Mouse (Mus musculus) brain, embryonic 14.5 days (tissue): Measurements from ENCODE around the gene Iqcg. TPM values are rescaled to one million over a fixed set of nuclear protein-coding genes. Genes with fewer than 3 reads are reported as not detected.

Source experiments
- DNase-seq: peaks from one replicate; pipeline ENCODE4 v3.0.0-alpha.2; 2011; ENCODE audit warnings: low read depth
- CTCF ChIP-seq: fragments of 200-500 bp; IDR thresholded peaks from 2 replicates; pipeline ENCODE4 v1.5.1; 2012; ENCODE audit warnings: inconsistent platforms, mild to moderate bottlenecking, moderate library complexity, borderline replicate concordance; ENCODE audit not compliant: insufficient read depth, insufficient read length; ENCODE audit errors: extremely low read depth
- POLR2A ChIP-seq: fragments of 200-500 bp; IDR thresholded peaks from 2 replicates; pipeline ENCODE4 v1.6.1; 2012; ENCODE audit warnings: mild to moderate bottlenecking, inconsistent platforms, borderline replicate concordance; ENCODE audit not compliant: poor library complexity, insufficient read depth, insufficient read length, severe bottlenecking; ENCODE audit errors: extremely low read depth
- polyA plus RNA-seq: library from polyadenylated mRNA; depleted of rRNA; stranded (reverse); fragments of >200 nt; gene quantifications from 2 replicates; pipeline ENCODE4 v1.2.3, GENCODE M21; 2012; rRNA removed

Gene Iqcg
- 1.4 and 2.7 TPM in 2 replicates for polyA plus RNA-seq

- peak; percentile 96 for DNase-seq
- peak; percentile 92; the same call in 1 of the 2 replicates for TF ChIP-seq POLR2A
- TF ChIP-seq CTCF: no peak
Observed at GRCm38 (mm10) chr16:33056095-33056785, at the start of gene Iqcg, which contains the start of gene Rpl35a. TSS of gene Iqcg (minus strand) at chr16:33056218. TSS of gene Rpl35a (plus strand) at chr16:33056453.

- TF ChIP-seq POLR2A: no peak
- no peak for TF ChIP-seq CTCF
- no peak for DNase-seq
Observed at GRCm38 (mm10) chr16:33085666-33086065, 29.6 kb upstream of the Iqcg start.

- TF ChIP-seq CTCF (no peak), POLR2A (no peak)
- no peak for DNase-seq
Observed at GRCm38 (mm10) chr16:33083996-33084395, 28.0 kb upstream of the Iqcg start.

- TF ChIP-seq CTCF (no peak), POLR2A (no peak)
Observed at GRCm38 (mm10) chr16:33082951-33083350, 26.9 kb upstream of the Iqcg start.

GRCm38 (mm10) chr16:33080063-33080462 lies 24.0 kb upstream of the Iqcg start:
- TF ChIP-seq CTCF (no peak), POLR2A (no peak)
- DNase-seq: no peak

More at GRCm38 (mm10) chr16:33082951-33083350, 26.9 kb upstream of the Iqcg start:
- no peak for DNase-seq

- no peak for DNase-seq
- TF ChIP-seq CTCF (no peak), POLR2A (no peak)
Observed at GRCm38 (mm10) chr16:33077069-33077627, 21.1 kb upstream of the Iqcg start.

- TF ChIP-seq CTCF (no peak), POLR2A (no peak)
- DNase-seq: no peak
Observed at GRCm38 (mm10) chr16:33076078-33076477, 20.1 kb upstream of the Iqcg start.

GRCm38 (mm10) chr16:33074967-33075366 lies 18.9 kb upstream of the Iqcg start:
- TF ChIP-seq POLR2A (no peak), CTCF (no peak)
- DNase-seq: no peak

- no peak for DNase-seq
- TF ChIP-seq CTCF: no peak
- TF ChIP-seq POLR2A: no peak
Observed at GRCm38 (mm10) chr16:33072871-33073557, 17.0 kb upstream of the Iqcg start.

GRCm38 (mm10) chr16:33070928-33071327 lies 14.9 kb upstream of the Iqcg start:
- TF ChIP-seq CTCF: no peak
- TF ChIP-seq POLR2A: no peak
- no peak for DNase-seq

- no peak for DNase-seq
- TF ChIP-seq POLR2A (no peak), CTCF (0 out of 2 replicates have a peak, but pooled peaks have one; percentile 3)
Observed at GRCm38 (mm10) chr16:33064636-33065035, 8.6 kb upstream of the Iqcg start.
